ENCODE assay signal across 7 mouse cellular contexts in the genomic region with DNA sequence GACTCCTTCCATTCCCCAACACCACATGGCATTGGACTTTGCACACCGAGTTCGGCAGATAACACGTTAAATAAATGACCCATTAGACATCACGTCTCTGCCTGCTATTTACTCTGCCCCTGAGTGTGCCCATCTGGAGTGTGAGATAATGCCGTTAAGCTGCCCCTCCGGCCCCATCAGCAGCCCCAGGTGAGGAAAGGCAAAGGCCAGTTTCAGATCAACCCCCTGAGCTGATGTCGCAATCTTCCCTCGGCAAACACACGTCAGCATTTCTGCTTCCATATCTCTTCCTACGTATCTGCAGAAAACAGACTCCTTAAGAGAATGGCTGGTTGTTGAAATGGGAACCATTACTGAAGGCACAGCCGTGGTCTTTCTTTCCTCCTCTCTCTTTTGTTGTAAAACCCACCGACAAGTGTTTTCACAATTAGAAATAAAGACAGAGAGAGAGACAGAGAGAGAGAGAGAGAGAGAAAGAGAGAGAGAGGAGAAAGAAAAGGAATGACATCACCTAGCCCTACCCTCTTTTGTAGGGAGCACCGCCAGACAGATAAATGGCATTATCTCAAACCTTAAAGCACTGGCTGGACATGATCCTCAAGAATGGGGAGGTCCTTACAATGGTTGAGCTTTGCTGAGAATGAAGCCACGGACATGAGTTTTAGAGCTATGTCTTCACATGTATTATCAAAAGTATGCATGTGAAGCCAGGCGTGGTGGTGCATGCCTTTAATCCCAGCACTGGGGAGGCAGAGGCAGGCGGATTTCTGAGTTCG. TPM values are rescaled to one million over a fixed set of nuclear protein-coding genes. Genes with fewer than 3 reads are reported as not detected.
DNase-seq lines count a peak whose midpoint lies in the region; ATAC-seq lines count a peak whose summit lies in the region.

No protein-coding gene starts in this region.

- DNase-seq in MEL-GATA-1-ER (ENCODE audit: extremely low read depth, low read depth) = peak; percentile 47
- peak; percentile 56 for DNase-seq in kidney, adult 9 months
- DNase-seq in lung, postnatal 4 days = peak; percentile 37 to 50
- no peak for DNase-seq in left cerebral cortex, postnatal 10 days (ENCODE audit: extremely low spot score in 1 of 2, low spot score in 2 of 2)
- DNase-seq in T-cell, adult 2 months (ENCODE audit: low spot score) = no peak
- no peak for DNase-seq in testis, postnatal 14 days (ENCODE audit: low spot score)

- peak; percentile 89 for ATAC-seq in erythroid progenitor cell, adult 5-6 weeks (replicated peaks; ENCODE audit: low FRiP score, poor library complexity, severe bottlenecking)

- intact Hi-C loops in left cerebral cortex, postnatal 10 days (cut with DNase I) = no loop called here

RNA-seq across cellular contexts. Expression of a gene that starts 23.2 kb away (rescaled TPM):
- 24.9 and 33.5 TPM in 2 replicates for total RNA-seq in erythroid progenitor cell, adult 5-6 weeks (2015; ENCODE audit: low replicate concordance)
- 24.1 and 25.6 TPM in 2 replicates for total RNA-seq in erythroid progenitor cell, adult 5-6 weeks (2017; ENCODE audit: low replicate concordance)
- 10 to 100 TPM; 82.3 to 86.3 TPM for total RNA-seq in left cerebral cortex, postnatal 10 days (2021)

RNA-seq across cellular contexts. Expression of a gene that starts 45.1 kb away (rescaled TPM):
- total RNA-seq in erythroid progenitor cell, adult 5-6 weeks (2015; ENCODE audit: low replicate concordance) = not detected in 2 replicates
- total RNA-seq in erythroid progenitor cell, adult 5-6 weeks (2017; ENCODE audit: low replicate concordance) = not detected in 2 replicates
- total RNA-seq in left cerebral cortex, postnatal 10 days (2021) = not detected

RNA-seq across cellular contexts. Expression of a gene that starts 47.9 kb away (rescaled TPM):
- not detected in 2 replicates for total RNA-seq in erythroid progenitor cell, adult 5-6 weeks (2015; ENCODE audit: low replicate concordance)
- not detected in 2 replicates for total RNA-seq in erythroid progenitor cell, adult 5-6 weeks (2017; ENCODE audit: low replicate concordance)
- total RNA-seq in left cerebral cortex, postnatal 10 days (2021) = not detected

Comparison
In these comparisons a context has a peak if more than half of its experiments do, and no peak if none do; other contexts are left out.
1. DNase-seq: peak in MEL-GATA-1-ER (single experiment), kidney, adult 9 months (single experiment) and lung, postnatal 4 days (2 of 2); none in left cerebral cortex, postnatal 10 days (0 of 2), T-cell, adult 2 months (single experiment) and testis, postnatal 14 days (single experiment).